Mouse (Mus musculus) CH12.LX (cell line): Measurements from ENCODE around the gene Dpf1. TPM values are rescaled to one million over a fixed set of nuclear protein-coding genes. Genes with fewer than 3 reads are reported as not detected.
A peak's percentile ranks its signal among the peaks of the same experiment; 100 is the strongest.

Experiments used
- DNase-seq: peaks from one replicate; pipeline ENCODE4 v3.0.0-alpha.2; 2013; ENCODE audit errors: extremely low read depth
- H3K27ac ChIP-seq: 2 replicates; pipeline ENCODE4 v1.5.1; 2012; ENCODE audit warnings: low read depth, mild to moderate bottlenecking, control low read depth, moderate library complexity; ENCODE audit not compliant: insufficient read depth
- H3K27me3 ChIP-seq: replicated peaks from 2 replicates; pipeline ENCODE3; 2012; ENCODE audit warnings: inconsistent platforms
- H3K36me3 ChIP-seq, 2 experiments: replicated peaks in 1 of 2; 2 replicates each; pipeline versions ENCODE3 to v1.6.1; 2012; ENCODE audit warnings: inconsistent platforms in 1 of 2, low read length in 1 of 2, mild to moderate bottlenecking in 1 of 2, mixed read lengths in 1 of 2, moderate library complexity in 1 of 2; ENCODE audit not compliant: control insufficient read depth in 1 of 2, insufficient read depth in 1 of 2
- H3K4me1 ChIP-seq, 2 experiments: 2 replicates each; pipeline ENCODE4 v1.6.1; 2012; ENCODE audit warnings: inconsistent platforms in 1 of 2, moderate library complexity in 1 of 2; ENCODE audit not compliant: insufficient read depth in 2 of 2, control insufficient read depth in 1 of 2
- H3K4me2 ChIP-seq: 2 replicates; pipeline ENCODE4 v1.6.1; 2012; ENCODE audit warnings: low read depth, mild to moderate bottlenecking, control low read depth; ENCODE audit not compliant: poor library complexity, insufficient read depth, severe bottlenecking
- H3K4me3 ChIP-seq, 3 experiments: fragments of 150-350 bp in 1 of 3; sonication (generic) in 1 of 3; replicated peaks in 1 of 3; 2 replicates each; pipeline versions ENCODE3 to v1.5.1; 2011 to 2012; ENCODE audit warnings: low read depth in 2 of 3, low read length in 2 of 3, mild to moderate bottlenecking in 2 of 3, moderate library complexity in 2 of 3, control low read depth in 1 of 3, improper control_type of control experiment in 1 of 3, inconsistent platforms in 1 of 3, mixed read lengths in 1 of 3; ENCODE audit not compliant: poor library complexity in 1 of 3
- H3K79me2 ChIP-seq: replicated peaks from 2 replicates; pipeline ENCODE4 v1.6.1; 2012; ENCODE audit warnings: mild to moderate bottlenecking, moderate library complexity; ENCODE audit not compliant: control insufficient read depth, poor library complexity, insufficient read depth, severe bottlenecking; ENCODE audit errors: extremely low read depth
- H3K9ac ChIP-seq: 2 replicates; pipeline ENCODE4 v1.6.1; 2012; ENCODE audit warnings: low read depth, mild to moderate bottlenecking, control low read depth, moderate library complexity; ENCODE audit not compliant: insufficient read depth
- H3K9me3 ChIP-seq: replicated peaks from 2 replicates; pipeline ENCODE3; 2012; ENCODE audit warnings: low read length, inconsistent platforms, mixed read lengths
- BHLHE40 ChIP-seq: IDR thresholded peaks from 2 replicates; pipeline ENCODE4 v1.6.1; 2011; ENCODE audit warnings: mild to moderate bottlenecking, low read depth, low read length, improper control_type of control experiment
- CHD2 ChIP-seq: IDR thresholded peaks from 2 replicates; pipeline ENCODE4 v1.6.1; 2011; ENCODE audit warnings: low read length, improper control_type of control experiment
- CTCF ChIP-seq, 2 experiments: IDR thresholded peaks in 1 of 2; conservative IDR thresholded peaks in 1 of 2; 2 replicates each; pipeline ENCODE4 v1.5.1; 2011 to 2012; ENCODE audit warnings: low read depth in 2 of 2, low read length in 2 of 2, improper control_type of control experiment in 1 of 2, inconsistent platforms in 1 of 2, mild to moderate bottlenecking in 1 of 2, moderate library complexity in 1 of 2
- E2F4 ChIP-seq: IDR thresholded peaks from 2 replicates; pipeline ENCODE4 v1.6.1; 2011; ENCODE audit warnings: low read depth, low read length, improper control_type of control experiment; ENCODE audit not compliant: insufficient replicate concordance
- EP300 ChIP-seq: IDR thresholded peaks from 2 replicates; pipeline ENCODE4 v1.6.1; 2011; ENCODE audit warnings: low read length, improper control_type of control experiment
- ETS1 ChIP-seq: conservative IDR thresholded peaks from 2 replicates; pipeline ENCODE4 v1.6.1; 2012; ENCODE audit warnings: low read depth, mild to moderate bottlenecking, inconsistent platforms, low read length, improper control_type of control experiment, moderate library complexity
- GABPA ChIP-seq: IDR thresholded peaks from 2 replicates; pipeline ENCODE4 v1.6.1; 2012; ENCODE audit warnings: low read depth, low read length, improper control_type of control experiment, inconsistent platforms; ENCODE audit not compliant: insufficient replicate concordance
- JUN ChIP-seq: IDR thresholded peaks from 2 replicates; pipeline ENCODE4 v1.6.1; 2011; ENCODE audit warnings: low read depth, mild to moderate bottlenecking, low read length, improper control_type of control experiment, moderate library complexity; ENCODE audit not compliant: insufficient read depth
- JUND ChIP-seq: conservative IDR thresholded peaks from 2 replicates; pipeline ENCODE4 v1.6.1; 2011; ENCODE audit warnings: low read depth, low read length, improper control_type of control experiment
- KAT2A ChIP-seq: IDR thresholded peaks from 2 replicates; pipeline ENCODE4 v1.6.1; 2012; ENCODE audit warnings: low read length, improper control_type of control experiment, inconsistent platforms; ENCODE audit not compliant: insufficient replicate concordance
- MAFK ChIP-seq: IDR thresholded peaks from 2 replicates; pipeline ENCODE4 v1.6.1; 2011; ENCODE audit warnings: low read length, improper control_type of control experiment; ENCODE audit not compliant: insufficient replicate concordance
- MAX ChIP-seq: IDR thresholded peaks from 2 replicates; pipeline ENCODE4 v1.6.1; 2011; ENCODE audit warnings: low read length, improper control_type of control experiment
- MXI1 ChIP-seq: IDR thresholded peaks from 2 replicates; pipeline ENCODE4 v1.6.1; 2011; ENCODE audit warnings: mild to moderate bottlenecking, low read depth, low read length, improper control_type of control experiment
- NRF1 ChIP-seq: IDR thresholded peaks from 2 replicates; pipeline ENCODE4 v1.6.1; 2014; ENCODE audit warnings: low read depth, mild to moderate bottlenecking, inconsistent platforms, low read length, improper control_type of control experiment, moderate library complexity
- PAX5 ChIP-seq: IDR thresholded peaks from 2 replicates; pipeline ENCODE4 v1.6.1; 2012; ENCODE audit warnings: low read length, inconsistent platforms, mixed read lengths
- POLR2A ChIP-seq: IDR thresholded peaks from 2 replicates; pipeline ENCODE4 v1.6.1; 2011; ENCODE audit warnings: low read depth, mild to moderate bottlenecking, improper control_type of control experiment, low read length
- POLR2AphosphoS2 ChIP-seq: IDR thresholded peaks from 2 replicates; pipeline ENCODE4 v1.6.1; 2011; ENCODE audit warnings: low read depth, low read length, improper control_type of control experiment
- RAD21 ChIP-seq: IDR thresholded peaks from 2 replicates; pipeline ENCODE4 v1.6.1; 2011; ENCODE audit warnings: low read depth, mild to moderate bottlenecking, low read length, improper control_type of control experiment, moderate library complexity
- RCOR1 ChIP-seq: conservative IDR thresholded peaks from 2 replicates; pipeline ENCODE4 v1.6.1; 2012; ENCODE audit warnings: low read depth, mild to moderate bottlenecking, inconsistent platforms, low read length, improper control_type of control experiment
- SIN3A ChIP-seq: IDR thresholded peaks from 2 replicates; pipeline ENCODE4 v1.6.1; 2012; ENCODE audit warnings: low read length, improper control_type of control experiment, inconsistent platforms
- TCF12 ChIP-seq: IDR thresholded peaks from 2 replicates; pipeline ENCODE4 v1.6.1; 2014; ENCODE audit warnings: low read depth, mild to moderate bottlenecking, inconsistent platforms, low read length, improper control_type of control experiment
- UBTF ChIP-seq: IDR thresholded peaks from 2 replicates; pipeline ENCODE4 v1.6.1; 2012; ENCODE audit warnings: low read depth, mild to moderate bottlenecking, inconsistent platforms, low read length, improper control_type of control experiment, moderate library complexity
- USF1 ChIP-seq: IDR thresholded peaks from 2 replicates; pipeline ENCODE4 v1.6.1; 2014; ENCODE audit warnings: low read depth, mild to moderate bottlenecking, inconsistent platforms, low read length, improper control_type of control experiment
- USF2 ChIP-seq: conservative IDR thresholded peaks from 2 replicates; pipeline ENCODE4 v1.6.1; 2011; ENCODE audit warnings: low read depth, low read length, improper control_type of control experiment
- ZNF384 ChIP-seq: IDR thresholded peaks from 2 replicates; pipeline ENCODE4 v1.6.1; 2012; ENCODE audit warnings: low read depth, low read length, improper control_type of control experiment, inconsistent platforms
- dilution Hi-C: fragments of 300-500 bp; cut with MboI; formaldehyde crosslinking; loops from 2 replicates; pipeline ENCODE4 v1.14.3; 2020; ENCODE audit warnings: low sequenced_read_pairs; ENCODE audit not compliant: extremely low pct_unique_long_range_greater_than_20kb, extremely low pct_ligation_motif_present
- in situ Hi-C: fragments of 300-500 bp; cut with MboI; formaldehyde crosslinking; loops from 3 replicates; pipeline ENCODE4 v1.14.3; 2019; ENCODE audit warnings: low sequenced_read_pairs, low pct_ligation_motif_present, low pct_unique_long_range_greater_than_20kb, mixed read lengths
- polyA plus RNA-seq: library from polyadenylated mRNA; unstranded; fragments of >175 nt; gene quantifications from 2 replicates; pipeline ENCODE4 v1.2.1, GENCODE M21; 2012; ENCODE audit warnings: low read depth; ENCODE audit not compliant: insufficient read length
- total RNA-seq, 2 experiments: library from RNA; depleted of rRNA; stranded (reverse); fragments of 300-350 nt in 1 of 2; fragments of >200 nt in 1 of 2; gene quantifications; 2 replicates each; pipeline ENCODE4 v1.2.3; 2012 to 2014

Dpf1 gene
- total and polyA plus RNA-seq, 3 experiments: 0.38 to 3.0 (median 0.97) TPM

DNA sequence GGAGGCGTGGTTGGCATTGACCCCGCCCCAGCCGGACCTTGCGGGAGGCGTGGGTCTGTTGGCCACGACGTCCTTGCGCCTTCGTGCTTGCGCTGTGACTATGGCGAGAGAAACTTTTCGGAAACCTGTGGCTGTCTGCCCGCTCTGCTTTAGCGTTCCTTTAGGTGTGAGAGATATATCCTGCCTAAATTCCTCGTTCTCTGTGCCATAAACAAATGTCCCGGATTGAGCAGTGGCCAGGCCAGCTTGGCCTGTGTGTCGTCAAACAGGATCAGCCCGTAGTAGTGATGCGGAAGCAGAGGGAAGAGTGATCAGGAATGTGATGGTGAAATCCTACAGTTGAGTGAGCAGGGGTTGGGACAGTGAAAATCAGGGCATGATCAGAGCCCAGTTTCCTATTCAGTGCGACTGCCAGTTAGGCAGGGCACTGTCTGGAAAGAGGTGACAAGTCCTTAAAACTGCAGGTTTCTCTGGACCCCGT lies 21.6 kb upstream of the Dpf1 start:
- Histone ChIP-seq H3K36me3 (no peaks in the 10 kb centered on the region), H3K4me2 (peak overlapping the region; percentile 80), H3K27ac (no peak overlapping the region), H3K27me3 (peaks cover 42% of the 10 kb centered on the region)
- in situ Hi-C loops: no loop called here
- dilution Hi-C loops: no loop called here
- TF ChIP-seq KAT2A (no peak), E2F4 (no peak), POLR2A (no peak), MAX (no peak; the same call in 1 of the 2 replicates), PAX5 (no peak), BHLHE40 (no peak), RAD21 (no peak), CTCF (conservative IDR thresholded peaks at IDR 0.05 in 1 of 2, IDR thresholded peaks at IDR 0.05 in 1 of 2; ENCODE audit: low read depth in 2 of 2, low read length in 2 of 2) (no peak), RCOR1 (no peak), MAFK (no peak)
- TF ChIP-seq, all 38 proteins: peak for 0
- Histone ChIP-seq H3K4me3 (peak overlapping the region in 1 of 3 experiments; percentile 65), H3K4me1 (peaks cover 0 to 4% of the 10 kb centered on the region in 2 experiments; a peak in 2 of 4 replicates), H3K9ac (no peak overlapping the region), H3K79me2 (no peaks in the 10 kb centered on the region), H3K9me3 (peaks cover 3% of the 10 kb centered on the region)
- no peak for DNase-seq

DNA sequence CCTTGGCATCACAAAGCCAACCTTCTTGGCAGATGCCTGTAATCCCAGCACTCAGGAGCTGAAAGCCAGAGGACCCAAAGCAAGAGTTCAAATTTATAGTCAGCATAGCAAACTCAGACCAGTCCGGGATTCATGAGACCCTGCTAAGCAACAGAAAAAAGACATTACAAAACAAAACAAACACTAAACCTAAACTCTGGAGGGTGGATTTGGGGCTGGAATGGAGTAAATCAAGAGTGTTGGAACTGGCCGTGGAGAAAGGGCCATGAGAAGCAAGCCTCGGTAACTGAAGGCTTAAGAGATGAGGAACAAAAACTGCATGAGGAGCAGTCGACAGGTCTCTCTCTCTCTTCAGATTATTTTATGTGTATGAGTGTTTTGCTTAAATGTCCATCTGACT lies 19.9 kb upstream of the Dpf1 start:
- peaks cover 0 to 4% of the 10 kb centered on the region in 2 experiments; a peak in 2 of 4 replicates for H3K4me1 ChIP-seq
- H3K4me3 ChIP-seq: no peak overlapping the region
- peaks cover 49% of the 10 kb centered on the region for H3K27me3 ChIP-seq
- H3K36me3 ChIP-seq: no peaks in the 10 kb centered on the region
- DNase-seq: no peak
- peaks cover 3% of the 10 kb centered on the region for H3K9me3 ChIP-seq
- no peak overlapping the region for H3K4me2 ChIP-seq
- dilution Hi-C loops (no loop called here), in situ Hi-C loops (no loop called here)
- no peak for TF ChIP-seq USF1
- TF ChIP-seq GABPA: no peak
- no peak for TF ChIP-seq JUND
- TF ChIP-seq POLR2AphosphoS2: no peak
- no peak overlapping the region for H3K27ac ChIP-seq
- no peaks in the 10 kb centered on the region for H3K79me2 ChIP-seq
- no peak overlapping the region for H3K9ac ChIP-seq

DNA sequence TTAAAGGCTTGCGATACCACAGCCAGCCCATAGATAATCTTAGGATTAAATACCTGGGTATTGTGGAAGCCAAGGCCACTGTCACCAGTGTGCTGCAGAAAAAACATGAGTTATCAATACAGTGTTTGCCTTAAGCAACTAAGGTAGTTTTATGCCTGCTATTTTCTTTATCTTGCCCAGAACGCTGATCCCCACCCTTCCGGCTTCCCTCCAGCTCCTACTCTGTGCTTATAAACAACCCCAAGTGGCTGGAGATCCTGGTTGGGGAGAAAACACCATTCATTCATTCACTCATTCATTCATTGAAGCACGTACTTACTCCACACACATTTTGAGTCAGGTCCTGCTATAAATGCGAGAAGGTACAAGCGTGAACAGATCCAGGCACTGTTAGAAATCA lies 19.2 kb upstream of the Dpf1 start:
- H3K9ac ChIP-seq: no peak overlapping the region
- H3K27me3 ChIP-seq: peaks cover 48% of the 10 kb centered on the region
- no peaks in the 10 kb centered on the region for H3K36me3 ChIP-seq
- peaks cover 3 to 4% of the 10 kb centered on the region in 2 experiments; a peak in 3 of 4 replicates for H3K4me1 ChIP-seq
- H3K9me3 ChIP-seq: peaks cover 3% of the 10 kb centered on the region
- in situ Hi-C loops: no loop called here
- no peak overlapping the region for H3K4me3 ChIP-seq
- TF ChIP-seq USF1 (no peak), CHD2 (no peak), MAX (no peak), NRF1 (no peak), SIN3A (no peak), USF2 (no peak), MXI1 (no peak), EP300 (no peak), ZNF384 (no peak), JUND (no peak), POLR2A (no peak), PAX5 (no peak), ETS1 (no peak), UBTF (no peak), TCF12 (no peak), BHLHE40 (no peak), JUN (no peak)
- DNase-seq: no peak
- H3K4me2 ChIP-seq: no peak overlapping the region
- H3K79me2 ChIP-seq: no peaks in the 10 kb centered on the region
- H3K27ac ChIP-seq: no peak overlapping the region
- dilution Hi-C loops: no loop called here
